Mouse (Mus musculus) embryonic facial prominence, embryonic 11.5 days (tissue): ENCODE data around the gene Alg11. TPM values are rescaled to one million over a fixed set of nuclear protein-coding genes. Genes with fewer than 3 reads are reported as not detected.

ENCODE experiments used
- ATAC-seq: fragments of 200-750 bp; cut with Nextera tagmentation; replicated peaks from 2 replicates; pipeline ENCODE4 v1.8.0; 2017; ENCODE audit warnings: low read depth; ENCODE audit not compliant: insufficient number of reproducible peaks, low FRiP score, low TSS enrichment
- DNase-seq: peaks from one replicate; pipeline ENCODE4 v3.0.0-alpha.2; 2015; ENCODE audit warnings: low spot score
- H3K27ac ChIP-seq: fragments of 300-500 bp; sonication (generic); replicated peaks from 2 replicates; pipeline ENCODE4 v1.5.1; 2014; ENCODE audit warnings: mild to moderate bottlenecking, low read depth, low read length, control low read depth
- H3K27me3 ChIP-seq: fragments of 300-500 bp; sonication (generic); 2 replicates; pipeline ENCODE4 v1.6.1; 2014; ENCODE audit warnings: mild to moderate bottlenecking, low read length, moderate library complexity, mixed read lengths; ENCODE audit not compliant: control insufficient read depth, insufficient read depth
- H3K36me3 ChIP-seq: fragments of 300-500 bp; sonication (generic); replicated peaks from 2 replicates; pipeline ENCODE4 v1.6.1; 2014; ENCODE audit warnings: low read depth, mild to moderate bottlenecking, low read length, moderate library complexity, mixed read lengths; ENCODE audit not compliant: control insufficient read depth, insufficient read depth
- H3K4me1 ChIP-seq: fragments of 300-500 bp; sonication (generic); 2 replicates; pipeline ENCODE4 v1.6.1; 2014; ENCODE audit warnings: low read length, mixed read lengths; ENCODE audit not compliant: control insufficient read depth, insufficient read depth
- H3K4me2 ChIP-seq: fragments of 300-500 bp; sonication (generic); 2 replicates; pipeline ENCODE4 v1.6.1; 2014; ENCODE audit warnings: low read depth, mild to moderate bottlenecking, control low read depth, low read length, moderate library complexity
- H3K4me3 ChIP-seq: fragments of 300-500 bp; sonication (generic); 2 replicates; pipeline ENCODE4 v1.5.1; 2014; ENCODE audit warnings: low read depth, low read length, control low read depth
- H3K9ac ChIP-seq: fragments of 300-500 bp; sonication (generic); replicated peaks from 2 replicates; pipeline ENCODE4 v1.6.1; 2014; ENCODE audit warnings: mild to moderate bottlenecking, control low read depth, low read length
- H3K9me3 ChIP-seq: fragments of 300-500 bp; sonication (generic); replicated peaks from 2 replicates; pipeline ENCODE4 v1.6.1; 2016; ENCODE audit warnings: mild to moderate bottlenecking, low read length, inconsistent platforms, mixed read lengths; ENCODE audit not compliant: control insufficient read depth
- WGBS: fragments of 180-500 bp; shearing (Covaris S2); extraction: QIAGEN DNeasy Blood & Tissue Kit; methylation state at CpG from one replicate; pipeline ENCODE4 v1.1.7; 2014; 5-methylcytosine and 5-hydroxymethylcytosine counted together
- polyA plus RNA-seq: library from polyadenylated mRNA; unstranded; fragments of >200 nt; fragmentation: Nextera tagmentation; extraction: Ambion mirVana; gene quantifications from 2 replicates; pipeline ENCODE4 v1.2.1, GENCODE M21; 2014

Gene Alg11
- polyA plus RNA-seq: 35.4 and 36.6 TPM in 2 replicates

GRCm38 (mm10) chr8:22060446-22060889, at the start of gene Alg11:
TSS of gene Alg11 (plus strand) at chr8:22060721.
- Histone ChIP-seq H3K9me3 (no peaks in the 10 kb centered on the region), H3K9ac (peak within 1 kb of the TSS; percentile 60), H3K27ac (no peak within 1 kb of the TSS), H3K4me1 (no peaks in the 10 kb centered on the region), H3K27me3 (peaks cover 5% of the 10 kb centered on the region), H3K4me3 (peak within 1 kb of the TSS; percentile 69), H3K4me2 (peak within 1 kb of the TSS; percentile 91), H3K36me3 (peaks cover 6% of the 10 kb centered on the region)
- peak; percentile 100 for ATAC-seq
- WGBS: 0% methylated on average over 36 of the region's 36 CpGs
- DNase-seq: peak; percentile 99

- Histone ChIP-seq H3K9ac (no peak overlapping the region), H3K4me2 (no peak overlapping the region), H3K4me3 (no peak overlapping the region), H3K9me3 (no peaks in the 10 kb centered on the region), H3K27ac (no peak overlapping the region), H3K36me3 (no peaks in the 10 kb centered on the region), H3K27me3 (no peaks in the 10 kb centered on the region), H3K4me1 (no peaks in the 10 kb centered on the region)
- DNase-seq (peak; percentile 32), ATAC-seq (peak; percentile 51)
- 54% methylated on average over 24 of the region's 24 CpGs for WGBS
Observed at GRCm38 (mm10) chr8:22013034-22013707, 47.4 kb upstream of the Alg11 start.

- DNase-seq (no peak), ATAC-seq (no peak)
- no peaks in the 10 kb centered on the region for H3K36me3 ChIP-seq
- no peaks in the 10 kb centered on the region for H3K27me3 ChIP-seq
- H3K4me1 ChIP-seq: no peaks in the 10 kb centered on the region
- 38% methylated on average over 7 of the region's 7 CpGs for WGBS
- H3K27ac ChIP-seq: no peak overlapping the region
- H3K4me2 ChIP-seq: no peak overlapping the region
- H3K9me3 ChIP-seq: no peaks in the 10 kb centered on the region
- no peak overlapping the region for H3K4me3 ChIP-seq
- no peak overlapping the region for H3K9ac ChIP-seq
Observed at GRCm38 (mm10) chr8:22017731-22018130, 42.8 kb upstream of the Alg11 start.

GRCm38 (mm10) chr8:22019498-22019897, 41.0 kb upstream of the Alg11 start:
- DNase-seq (no peak), ATAC-seq (no peak)
- no peak overlapping the region for H3K27ac ChIP-seq
- WGBS: 85% methylated on average over 5 of the region's 5 CpGs
- no peak overlapping the region for H3K9ac ChIP-seq
- H3K4me2 ChIP-seq: no peak overlapping the region
- no peaks in the 10 kb centered on the region for H3K4me1 ChIP-seq
- H3K4me3 ChIP-seq: no peak overlapping the region
- H3K36me3 ChIP-seq: no peaks in the 10 kb centered on the region
- no peaks in the 10 kb centered on the region for H3K9me3 ChIP-seq
- H3K27me3 ChIP-seq: no peaks in the 10 kb centered on the region

DNA sequence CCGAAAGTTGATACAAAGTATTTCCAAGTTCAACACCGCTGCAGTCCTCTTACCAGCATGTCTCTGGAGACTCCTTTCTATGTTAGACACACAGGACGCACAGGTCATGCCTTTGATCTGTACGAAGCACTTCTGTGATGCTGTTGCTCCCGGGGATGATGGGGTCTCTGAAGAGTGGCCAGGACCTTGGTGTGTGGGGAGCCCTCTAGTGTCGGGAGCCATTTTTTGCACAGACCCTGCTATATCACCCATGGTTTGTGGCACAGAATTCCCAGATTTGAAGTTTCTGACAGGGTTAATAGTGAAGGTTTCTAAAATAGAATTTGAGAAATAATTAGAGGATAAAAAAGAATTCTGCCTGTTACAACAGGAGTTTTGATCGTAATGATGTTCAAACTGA, 38.3 kb upstream of the Alg11 start:
- DNase-seq (peak; percentile 10), ATAC-seq (no peak)
- WGBS: 46% methylated on average over 7 of the region's 7 CpGs
- no peak overlapping the region for H3K4me3 ChIP-seq
- no peak overlapping the region for H3K9ac ChIP-seq
- no peaks in the 10 kb centered on the region for H3K36me3 ChIP-seq
- H3K9me3 ChIP-seq: no peaks in the 10 kb centered on the region
- H3K27ac ChIP-seq: no peak overlapping the region
- no peaks in the 10 kb centered on the region for H3K27me3 ChIP-seq
- H3K4me1 ChIP-seq: no peaks in the 10 kb centered on the region
- no peak overlapping the region for H3K4me2 ChIP-seq

DNA sequence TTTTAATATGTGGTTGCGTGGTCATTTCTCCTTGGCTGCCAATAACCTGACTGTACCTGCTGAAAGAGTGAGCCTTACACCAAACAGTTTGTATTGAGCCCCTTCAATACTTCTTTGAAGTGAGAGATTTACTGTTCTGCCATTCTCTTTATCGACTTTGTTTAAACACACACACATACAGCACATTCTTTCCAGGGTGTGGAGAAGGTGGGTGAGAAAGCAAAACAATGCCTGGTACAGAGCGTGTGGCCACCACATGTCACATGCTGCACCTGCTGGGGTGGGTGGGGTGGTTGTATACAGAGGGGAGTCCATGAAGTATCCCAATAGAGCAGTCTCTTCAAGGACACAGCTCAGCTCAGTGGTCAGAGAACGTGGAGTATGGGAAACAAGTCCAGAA, 35.3 kb upstream of the Alg11 start:
- Histone ChIP-seq H3K27me3 (no peaks in the 10 kb centered on the region), H3K27ac (no peak overlapping the region), H3K9me3 (no peaks in the 10 kb centered on the region), H3K9ac (no peak overlapping the region), H3K36me3 (no peaks in the 10 kb centered on the region), H3K4me1 (no peaks in the 10 kb centered on the region), H3K4me2 (no peak overlapping the region), H3K4me3 (no peak overlapping the region)
- 77% methylated on average over 4 of the region's 4 CpGs for WGBS
- DNase-seq: no peak
- ATAC-seq: no peak

DNA sequence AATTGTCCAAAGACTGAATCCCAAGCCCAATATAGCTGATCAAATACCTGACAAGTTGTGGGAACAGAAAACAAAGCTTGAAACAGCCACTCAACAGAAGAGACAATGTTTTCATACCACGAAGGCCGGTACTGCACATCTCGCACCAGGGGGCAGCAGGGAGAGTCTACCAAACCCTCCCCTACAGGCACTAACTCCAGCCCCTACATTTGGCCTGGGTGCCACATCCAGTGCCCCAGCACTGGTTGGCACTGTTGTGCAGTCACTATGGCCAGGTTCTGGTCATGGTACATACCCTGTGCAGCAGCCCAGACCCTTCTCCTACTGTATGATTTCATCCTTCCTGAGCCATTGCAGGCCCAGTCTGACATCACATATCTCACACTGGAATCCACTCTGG, 31.5 kb upstream of the Alg11 start:
- H3K36me3 ChIP-seq: no peaks in the 10 kb centered on the region
- ATAC-seq (no peak), DNase-seq (no peak)
- no peaks in the 10 kb centered on the region for H3K9me3 ChIP-seq
- no peaks in the 10 kb centered on the region for H3K27me3 ChIP-seq
- H3K4me2 ChIP-seq: no peak overlapping the region
- H3K9ac ChIP-seq: no peak overlapping the region
- no peak overlapping the region for H3K4me3 ChIP-seq
- 83% methylated on average over 3 of the region's 3 CpGs for WGBS
- H3K4me1 ChIP-seq: no peaks in the 10 kb centered on the region
- no peak overlapping the region for H3K27ac ChIP-seq

DNA sequence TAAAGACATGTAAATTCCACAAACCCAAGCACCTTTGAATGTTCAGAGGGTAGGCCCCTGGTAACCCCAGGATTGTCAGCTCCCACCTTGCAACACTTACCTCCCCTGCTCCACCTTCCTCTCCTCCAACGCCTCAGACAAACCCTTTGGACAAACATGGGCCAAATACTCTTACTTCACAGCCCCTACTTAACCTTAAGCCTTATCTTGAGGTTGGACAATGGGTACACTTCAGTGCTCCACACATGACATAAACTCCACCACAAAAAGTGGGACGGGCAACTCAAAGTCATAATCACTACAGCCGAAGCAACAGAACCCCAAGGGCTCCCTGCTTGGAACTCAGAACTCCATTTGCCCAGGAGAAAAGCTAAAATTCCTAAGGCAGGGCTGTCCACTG, 29.5 kb upstream of the Alg11 start:
- Histone ChIP-seq H3K4me1 (no peaks in the 10 kb centered on the region), H3K9ac (no peak overlapping the region), H3K4me2 (no peak overlapping the region), H3K27ac (no peak overlapping the region), H3K9me3 (no peaks in the 10 kb centered on the region), H3K4me3 (no peak overlapping the region), H3K36me3 (no peaks in the 10 kb centered on the region), H3K27me3 (no peaks in the 10 kb centered on the region)
- DNase-seq (no peak), ATAC-seq (no peak)
- WGBS: 84% methylated on average over 3 of the region's 3 CpGs
